Mouse (Mus musculus) granulocyte monocyte progenitor cell, adult 5-6 weeks (primary cell): ENCODE measurements around the gene Psg16. TPM values are rescaled to one million over a fixed set of nuclear protein-coding genes. Genes with fewer than 3 reads are reported as not detected.

ENCODE experiments used
- ATAC-seq: replicated peaks from 2 replicates; pipeline ENCODE4 v1.8.0; 2016; ENCODE audit warnings: mild to moderate bottlenecking, moderate TSS enrichment, inconsistent platforms; ENCODE audit not compliant: poor library complexity, severe bottlenecking
- total RNA-seq, 2 experiments: library from RNA; stranded (forward) in 1 of 2; stranded (reverse) in 1 of 2; fragments of 200-712, 200-1000 nt in 1 of 2; fragments of >200 nt in 1 of 2; fragmentation: Nextera tagmentation in 1 of 2; gene quantifications; 2 replicates each; pipeline ENCODE4 v1.2.3; 2014 to 2017

The Psg16 gene
- 0.15 and 0.49 TPM in 2 replicates for total RNA-seq (2014; fragmentation: Nextera tagmentation)
- total RNA-seq (2017) = 0.22 and 0.41 TPM in 2 replicates

GRCm38 (mm10) chr7:17073904-17074615, at the start of gene Psg16:
TSS of gene Psg16 (plus strand) at chr7:17074040.
- peak; percentile 92 for ATAC-seq

- 0 out of 2 replicates have a peak, but pooled peaks have one; percentile 7 for ATAC-seq
Measured at GRCm38 (mm10) chr7:17024141-17024540, 49.7 kb upstream of the Psg16 start.

DNA sequence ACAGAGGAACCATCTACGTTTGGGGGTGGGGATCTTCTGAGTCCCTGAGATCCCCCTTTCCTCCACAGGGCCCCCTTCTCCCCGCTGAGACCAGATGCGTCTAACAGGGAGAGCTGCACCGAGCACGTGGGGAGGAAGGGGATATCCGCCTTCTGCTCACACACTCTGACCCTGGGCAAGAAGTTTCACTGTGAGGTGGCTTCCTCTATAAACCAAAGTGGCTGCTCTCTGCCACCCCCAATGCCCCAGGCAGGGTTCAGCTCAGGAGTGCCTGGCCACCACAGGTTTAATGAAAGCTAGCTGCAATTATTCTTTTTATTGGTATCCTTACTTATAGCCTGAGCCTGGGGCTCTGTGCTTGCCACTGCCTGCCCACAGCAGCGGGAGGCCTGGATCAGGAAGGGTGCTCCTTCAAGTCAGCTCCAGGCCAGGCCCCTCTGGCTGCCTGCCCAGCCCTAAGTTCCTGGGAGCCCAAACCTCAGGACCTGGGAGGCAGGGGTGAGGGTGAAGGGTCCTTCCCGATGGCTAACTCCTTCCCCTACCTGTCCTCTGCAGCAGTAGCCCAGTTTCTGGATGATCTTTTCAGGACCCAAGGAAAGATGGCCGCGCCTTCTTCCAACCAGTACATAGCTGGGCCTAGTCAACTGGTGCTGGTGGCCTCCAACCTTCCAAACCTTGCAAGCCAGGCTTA, 48.9 kb upstream of the Psg16 start:
- ATAC-seq = peak; percentile 57

DNA sequence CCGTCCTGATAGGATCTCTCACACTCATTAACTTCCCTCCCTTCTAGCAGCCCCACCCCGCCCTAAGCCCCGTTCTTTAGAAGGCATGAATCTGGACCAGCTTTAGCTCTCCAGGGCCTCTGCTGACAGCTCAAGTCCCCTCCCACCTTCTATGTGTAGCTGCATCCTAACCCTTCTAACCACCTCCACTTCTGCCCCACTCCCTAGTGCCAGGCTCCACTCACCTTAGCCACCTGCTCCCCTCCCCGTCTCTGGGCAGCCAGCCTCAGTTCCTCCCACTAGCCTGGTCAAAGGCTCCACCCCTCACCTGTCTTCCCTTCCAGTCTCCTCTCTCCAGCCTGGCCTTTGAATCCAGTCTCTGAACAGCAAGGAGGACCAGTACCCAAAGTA, 48.3 kb upstream of the Psg16 start:
- no peak for ATAC-seq

- ATAC-seq = no peak
Measured at GRCm38 (mm10) chr7:17025896-17026622, 47.8 kb upstream of the Psg16 start.

DNA sequence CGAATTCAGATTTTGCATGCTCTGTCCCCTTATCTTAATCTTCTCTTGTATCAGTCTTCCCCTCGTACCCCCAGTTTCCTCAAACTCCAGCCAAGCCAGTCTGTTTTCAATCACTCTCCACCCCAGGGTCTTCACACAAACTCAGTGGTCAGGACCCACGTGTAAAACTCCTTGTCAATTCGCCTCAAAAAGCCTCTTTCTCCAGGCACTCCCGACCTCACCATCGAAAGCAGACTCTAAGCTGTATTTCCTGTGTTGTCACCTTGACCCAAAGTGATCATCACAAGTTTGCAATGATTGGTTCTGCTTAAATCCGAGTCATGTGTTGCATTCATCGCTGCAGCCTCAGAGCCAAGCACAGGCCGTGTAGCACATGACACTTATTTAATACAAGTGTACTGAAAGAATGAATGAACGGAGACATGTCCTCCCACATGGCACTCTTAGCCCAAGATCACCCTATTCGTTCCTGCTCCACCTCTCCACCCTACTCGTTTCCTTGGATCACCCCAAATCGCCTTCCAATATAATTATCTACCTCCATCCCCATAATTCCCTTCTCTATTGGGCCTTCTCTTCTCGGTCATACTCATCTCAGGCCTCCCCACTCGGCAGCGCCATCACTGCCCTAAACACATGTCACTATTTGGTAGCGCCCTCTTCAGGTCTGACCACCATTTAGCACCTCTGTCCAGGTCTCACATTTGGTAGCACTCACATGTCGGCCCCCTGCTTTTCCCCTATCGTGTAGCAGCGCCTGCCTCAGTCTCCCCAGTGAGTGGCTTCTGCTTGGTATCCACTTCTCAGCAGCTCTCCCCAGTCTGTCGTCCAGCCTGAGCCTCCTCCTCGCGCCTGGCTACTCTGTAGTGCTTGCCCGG, 46.9 kb upstream of the Psg16 start:
- ATAC-seq = peak; percentile 47

GRCm38 (mm10) chr7:17027588-17028343, 46.1 kb upstream of the Psg16 start, which contains the start of gene Ppp5c:
TSS of gene Ppp5c (minus strand) at chr7:17027924.
- ATAC-seq = peak; percentile 62

DNA sequence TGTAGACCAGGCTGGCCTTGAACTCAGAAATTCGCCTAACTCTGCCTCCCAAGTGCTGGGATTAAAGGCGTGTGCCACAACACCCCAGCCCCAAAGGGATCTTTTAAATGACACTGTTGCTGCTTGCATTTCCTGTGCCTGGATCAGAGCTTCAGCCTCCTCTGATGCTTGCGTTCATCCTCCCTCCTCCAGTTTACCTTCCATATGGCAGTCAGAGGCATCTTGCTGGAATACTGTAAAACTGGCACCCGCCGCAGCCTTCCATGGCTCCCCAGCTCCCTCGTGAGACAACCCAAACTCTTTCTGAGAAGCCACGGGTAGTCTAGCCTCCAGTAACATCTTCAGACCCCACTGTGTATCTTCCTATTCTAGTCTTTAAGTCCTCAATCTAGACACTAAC, 44.9 kb upstream of the Psg16 start:
- ATAC-seq = no peak

GRCm38 (mm10) chr7:17030239-17030638, 43.6 kb upstream of the Psg16 start:
- no peak for ATAC-seq

DNA sequence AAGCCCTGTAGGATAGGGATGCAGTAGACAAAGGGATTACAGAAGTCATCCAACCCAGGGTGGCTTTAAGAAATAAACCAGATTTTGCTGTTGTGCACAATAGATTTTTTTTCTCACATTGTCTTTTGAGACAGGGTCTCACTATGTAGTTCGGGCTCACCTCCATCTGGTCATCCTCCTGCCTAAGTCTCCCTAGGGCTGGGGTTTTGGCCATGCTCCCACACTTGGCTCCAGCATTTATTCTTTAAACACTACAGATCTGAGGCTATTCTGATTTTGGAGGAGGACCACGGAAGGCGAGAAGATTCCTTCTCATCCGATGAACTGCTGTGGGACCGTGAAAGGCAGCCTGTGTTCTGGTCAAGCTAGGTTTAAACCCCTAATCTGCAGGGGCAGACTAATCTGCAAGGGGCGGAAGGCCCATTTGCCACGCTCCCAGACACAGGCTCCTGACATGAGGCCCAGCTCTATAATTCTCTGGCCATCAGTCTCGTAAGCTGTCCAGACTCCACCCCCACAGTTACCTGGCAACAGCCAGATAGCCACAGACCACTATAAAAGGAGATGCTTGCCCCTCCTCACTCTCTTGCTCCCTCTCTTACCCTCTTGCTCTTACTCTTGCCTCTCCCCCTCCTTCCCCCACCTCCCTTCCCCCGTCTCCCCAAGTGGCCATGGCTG, 35.7 kb upstream of the Psg16 start:
- ATAC-seq = no peak

DNA sequence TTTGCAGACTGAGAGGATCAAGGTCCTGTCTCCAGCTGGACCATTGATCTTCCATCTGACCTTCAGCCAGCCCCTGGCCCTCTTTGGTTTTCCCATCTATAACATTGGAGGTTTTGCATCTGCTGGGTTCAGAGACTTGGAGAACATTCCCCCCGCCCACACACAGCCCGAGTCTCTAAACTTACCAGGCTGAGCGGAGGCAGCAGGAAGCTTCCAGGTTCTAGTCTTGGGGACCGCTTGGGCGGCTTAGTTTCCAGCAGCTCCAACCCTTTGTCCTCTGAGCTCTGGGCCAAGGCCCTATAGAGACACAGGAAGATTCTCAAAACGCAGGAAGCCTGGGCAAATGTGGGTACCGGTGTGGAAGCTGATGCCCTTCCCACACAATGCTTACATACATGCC, 34.5 kb upstream of the Psg16 start:
- ATAC-seq = no peak

DNA sequence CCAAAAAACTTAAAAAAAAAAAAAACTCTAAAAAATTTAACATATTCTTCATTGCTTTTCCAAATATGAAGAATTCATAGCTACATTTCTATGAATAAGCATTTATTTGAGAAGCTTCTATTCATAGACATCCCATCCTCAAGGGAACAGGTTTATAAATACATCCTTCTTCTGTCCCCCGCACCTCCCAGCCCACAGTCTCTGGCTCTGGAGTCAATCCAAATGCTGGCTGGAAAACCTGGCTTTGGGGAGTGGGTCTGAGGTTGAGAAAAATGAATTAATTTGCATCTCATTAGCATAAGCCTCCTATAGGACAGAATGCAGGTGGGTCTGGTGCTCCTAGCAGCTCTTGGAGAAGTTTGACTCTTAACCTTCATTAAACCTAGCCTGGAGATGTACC, 28.1 kb upstream of the Psg16 start:
- ATAC-seq = no peak

GRCm38 (mm10) chr7:17047041-17047682, 26.7 kb upstream of the Psg16 start:
- no peak for ATAC-seq

- ATAC-seq = no peak
Measured at GRCm38 (mm10) chr7:17048431-17049190, 25.2 kb upstream of the Psg16 start.

- no peak for ATAC-seq
Measured at GRCm38 (mm10) chr7:17050491-17050890, 23.3 kb upstream of the Psg16 start.

- ATAC-seq = peak; percentile 75
Measured at GRCm38 (mm10) chr7:17050933-17051594, 22.8 kb upstream of the Psg16 start.

- no peak for ATAC-seq
Measured at GRCm38 (mm10) chr7:17054325-17054989, 19.4 kb upstream of the Psg16 start.
